Mouse (Mus musculus) CD4-positive, CD25-positive, alpha-beta regulatory T cell (primary cell): ENCODE measurements around the gene Stra6l. TPM values are rescaled to one million over a fixed set of nuclear protein-coding genes. Genes with fewer than 3 reads are reported as not detected.

Experiments
- polyA plus RNA-seq: library from polyadenylated mRNA; unstranded; fragments of 100-300 nt; shearing (Covaris generic); gene quantifications from one replicate; pipeline ENCODE4 v1.2.1, GENCODE M21; 2017

Gene Stra6l
- 0.05 TPM for polyA plus RNA-seq

DNA sequence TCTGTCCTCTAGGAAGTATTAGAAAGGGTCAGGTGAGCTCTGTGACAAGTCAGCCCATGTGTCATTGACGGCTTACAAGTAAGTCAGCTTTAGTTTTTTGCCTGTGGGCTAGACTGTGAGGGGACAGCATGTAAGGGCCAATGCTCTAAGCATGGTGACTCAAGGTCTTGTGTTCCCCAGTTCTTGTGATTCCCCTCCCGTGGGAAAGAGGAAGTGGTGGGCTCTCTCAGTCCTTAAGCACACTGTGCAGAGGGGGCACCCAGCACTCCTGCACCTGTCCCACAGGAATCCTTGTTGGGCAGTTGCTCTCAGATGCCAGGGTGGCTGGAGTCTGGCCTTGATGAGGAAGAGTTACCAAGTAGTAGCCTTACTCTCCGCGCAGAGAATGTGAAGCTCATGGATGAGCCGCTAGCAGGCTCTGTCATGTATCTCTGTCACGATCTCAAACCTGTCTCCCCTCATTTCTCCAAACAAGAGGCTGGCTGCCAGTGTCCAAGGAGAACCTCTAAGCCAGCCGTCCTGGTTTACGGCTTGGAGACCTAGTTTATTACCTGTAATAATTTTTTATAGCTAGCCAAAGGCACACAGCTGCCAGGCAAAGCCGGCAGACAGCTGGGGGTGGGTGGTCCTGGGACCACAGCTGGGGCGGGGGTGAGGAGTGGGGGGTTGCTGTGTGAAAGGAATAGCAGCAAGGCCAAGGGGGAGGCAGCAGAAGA lies at the start of gene Stra6l:
Gene Stra6l (plus strand): TSS at position 556 of the 716 bp plus-strand sequence.

DNA sequence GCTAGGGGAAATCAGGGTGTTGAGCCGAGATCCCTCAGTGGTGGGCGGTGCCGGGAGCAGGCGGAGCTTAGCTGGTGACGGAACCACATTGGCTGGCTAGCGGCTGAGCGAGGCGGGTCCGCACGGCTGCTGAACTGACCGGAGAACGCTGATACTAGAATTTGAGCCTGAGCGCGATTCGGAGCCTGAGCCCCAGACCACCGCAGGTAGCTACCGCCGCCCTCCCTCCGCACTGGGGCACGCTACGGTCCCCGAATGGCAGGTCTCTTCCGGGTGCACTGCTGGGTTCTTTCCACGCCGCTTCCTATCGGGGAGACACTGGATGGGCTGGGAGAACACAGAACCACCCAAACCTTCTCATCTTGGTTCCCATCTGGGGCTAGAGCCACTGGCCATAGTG lies 49.5 kb upstream of the Stra6l start, which contains the start of gene Aldh1b1:
Gene Aldh1b1 (plus strand): TSS at position 59 of the 400 bp plus-strand sequence.

DNA sequence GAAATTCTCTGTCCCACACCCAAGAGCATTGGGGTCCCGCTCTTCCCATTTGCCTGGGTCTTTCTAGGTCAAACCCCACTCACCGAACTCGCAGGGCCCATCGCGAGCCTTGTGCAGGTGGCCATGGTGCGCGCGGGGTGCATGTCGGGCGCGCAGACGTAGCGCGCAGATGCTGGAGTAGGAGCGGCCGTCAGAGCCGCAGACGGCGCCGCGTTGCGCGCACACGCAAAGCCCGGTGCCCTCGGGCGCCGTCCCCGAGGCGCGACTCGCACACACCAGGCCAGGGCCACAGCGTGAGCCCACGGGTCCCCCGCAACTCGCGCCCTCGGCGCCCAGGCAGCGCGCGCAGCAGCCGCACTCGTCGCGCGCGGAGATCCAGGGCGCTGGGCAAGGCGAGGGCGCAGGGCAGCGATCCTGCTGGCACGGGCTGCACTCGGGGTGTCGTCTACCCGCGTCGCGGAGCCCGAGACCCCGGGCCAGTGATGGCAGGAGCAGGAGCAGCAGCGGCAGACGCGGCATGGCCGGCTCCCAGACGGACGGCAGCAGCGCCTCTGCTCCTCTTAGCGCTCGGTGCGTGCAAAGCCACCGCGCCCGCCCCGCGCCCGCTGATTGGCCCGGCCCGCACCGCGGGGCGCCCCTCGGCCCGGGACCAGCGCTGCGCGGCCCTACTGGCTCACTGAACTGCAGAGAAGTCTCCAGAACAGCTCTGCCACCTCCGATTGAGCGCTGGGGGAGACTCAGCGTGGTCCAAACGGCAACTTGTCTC lies 22.0 kb upstream of the Stra6l start, which contains the start of gene Igfbpl1:
Gene Igfbpl1 (minus strand): TSS at position 649 of the 766 bp plus-strand sequence.

DNA sequence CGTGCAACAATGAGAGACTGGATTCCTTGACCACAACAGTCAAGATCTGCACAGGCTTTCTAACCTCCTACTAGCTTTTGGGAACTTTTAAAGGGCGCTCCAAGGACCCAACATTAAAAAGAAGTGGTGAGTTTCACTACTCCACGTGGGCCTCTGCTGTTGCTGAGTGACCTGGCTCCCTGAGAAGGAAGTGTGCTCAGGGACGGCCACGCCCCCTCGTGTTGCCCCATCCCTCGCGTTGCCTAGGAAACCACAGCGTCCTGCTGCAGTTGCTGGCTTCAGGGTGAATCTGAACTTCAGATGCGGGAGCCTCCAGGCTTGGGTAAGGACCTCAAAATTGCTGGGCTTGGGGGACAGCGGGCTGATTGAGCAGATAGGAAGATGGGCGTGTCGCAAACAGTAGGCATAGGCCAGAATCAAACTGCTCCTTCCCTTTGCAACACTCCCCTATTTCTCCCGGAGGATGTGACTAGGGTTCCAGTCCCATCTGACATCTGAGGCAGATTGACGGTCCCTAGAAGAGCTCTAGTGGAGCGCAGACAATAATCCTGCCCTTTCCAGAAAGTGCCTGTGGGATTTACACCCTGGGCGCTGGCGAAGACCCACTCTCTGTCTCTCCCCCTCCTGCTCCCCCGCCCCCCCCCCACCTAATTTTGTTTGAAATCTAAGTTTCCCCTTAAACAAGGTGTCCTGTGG lies 41.8 kb downstream of the Stra6l start, which contains the start of gene Ccdc180:
Gene Ccdc180 (plus strand): TSS at position 238 of the 696 bp plus-strand sequence.

Other genes starting within 250 kb of the Stra6l start
- gene Aldh1b1, start 49.6 kb upstream of the Stra6l start, polyA plus RNA-seq: 8.7 TPM
- not detected for gene Igfbpl1, start 21.7 kb upstream of the Stra6l start, polyA plus RNA-seq
- 0.22 TPM for gene Ccdc180, start 41.6 kb downstream of the Stra6l start, polyA plus RNA-seq
- 8.3 TPM for gene Tdrd7, start 116.7 kb downstream of the Stra6l start, polyA plus RNA-seq
- 1.5 TPM for gene Tmod1, start 190.3 kb downstream of the Stra6l start, polyA plus RNA-seq